Mouse (Mus musculus): ENCODE data around the gene Txlna.

- TF ChIP-seq CTCF (IDR thresholded peaks at IDR 0.05; ENCODE audit: low read depth) (no peak), EP300 (IDR thresholded peaks at IDR 0.05; ENCODE audit: low read depth) (no peak)
Observed at GRCm38 (mm10) chr4:129654770-129655169, 13.9 kb upstream of the Txlna start.
